Mouse (Mus musculus): ENCODE measurements around the gene Mdm2. TPM values are rescaled to one million over a fixed set of nuclear protein-coding genes. Genes with fewer than 3 reads are reported as not detected.
A peak's percentile ranks its signal among the peaks of the same experiment; 100 is the strongest.
"Not testable (repeated sequence)": the region's sequence is repeated elsewhere in the genome, so short reads cannot be mapped to it uniquely, and the experiment has no call there.

The Mdm2 gene
- total RNA-seq (2022): 10 to 100 TPM; 44.9 to 54.3 (median 51.9) TPM

- DNase-seq (ENCODE audit: low spot score in 2 of 2): peak; percentile 86 to 93
Observed at GRCm38 (mm10) chr10:117710604-117711141, at the start of gene Mdm2. Gene Mdm2, minus strand, starts transcription at chr10:117710758.

- DNase-seq (ENCODE audit: low spot score in 2 of 2): no peak
Observed at GRCm38 (mm10) chr10:117759844-117760630, 49.5 kb upstream of the Mdm2 start.

GRCm38 (mm10) chr10:117758749-117759727 lies 48.5 kb upstream of the Mdm2 start:
- no peak for DNase-seq (ENCODE audit: low spot score in 2 of 2)

GRCm38 (mm10) chr10:117758344-117758743 lies 47.8 kb upstream of the Mdm2 start:
- not testable (repeated sequence) for DNase-seq (ENCODE audit: low spot score in 2 of 2)

- DNase-seq (ENCODE audit: low spot score in 2 of 2): no peak
Observed at GRCm38 (mm10) chr10:117757796-117758342, 47.3 kb upstream of the Mdm2 start.

GRCm38 (mm10) chr10:117757259-117757658 lies 46.7 kb upstream of the Mdm2 start:
- no peak for DNase-seq (ENCODE audit: low spot score in 2 of 2)

- DNase-seq (ENCODE audit: low spot score in 2 of 2): no peak
Observed at GRCm38 (mm10) chr10:117756784-117757183, 46.2 kb upstream of the Mdm2 start.

GRCm38 (mm10) chr10:117755799-117756467 lies 45.4 kb upstream of the Mdm2 start:
- DNase-seq (ENCODE audit: low spot score in 2 of 2): no peak

GRCm38 (mm10) chr10:117755086-117755798 lies 44.7 kb upstream of the Mdm2 start:
- DNase-seq (ENCODE audit: low spot score in 2 of 2): no peak

GRCm38 (mm10) chr10:117754609-117754940 lies 44.0 kb upstream of the Mdm2 start:
- no peak for DNase-seq (ENCODE audit: low spot score in 2 of 2)

GRCm38 (mm10) chr10:117753711-117754608 lies 43.4 kb upstream of the Mdm2 start:
- DNase-seq (ENCODE audit: low spot score in 2 of 2): no peak

- DNase-seq (ENCODE audit: low spot score in 2 of 2): no peak
Observed at GRCm38 (mm10) chr10:117752851-117753647, 42.5 kb upstream of the Mdm2 start.

GRCm38 (mm10) chr10:117752304-117752821 lies 41.8 kb upstream of the Mdm2 start:
- no peak for DNase-seq (ENCODE audit: low spot score in 2 of 2)

GRCm38 (mm10) chr10:117751744-117752143 lies 41.2 kb upstream of the Mdm2 start:
- DNase-seq (ENCODE audit: low spot score in 2 of 2): no peak

GRCm38 (mm10) chr10:117751282-117751610 lies 40.7 kb upstream of the Mdm2 start:
- no peak for DNase-seq (ENCODE audit: low spot score in 2 of 2)

GRCm38 (mm10) chr10:117750529-117751281 lies 40.1 kb upstream of the Mdm2 start:
- DNase-seq (ENCODE audit: low spot score in 2 of 2): no peak

GRCm38 (mm10) chr10:117749787-117750343 lies 39.3 kb upstream of the Mdm2 start:
- DNase-seq (ENCODE audit: low spot score in 2 of 2): no peak
